Mouse (Mus musculus): ENCODE results near the gene Klf7. TPM values are rescaled to one million over a fixed set of nuclear protein-coding genes. Genes with fewer than 3 reads are reported as not detected.

The Klf7 gene
- total RNA-seq, 2 experiments from 2014 or later, result 7.6 to 12.6 TPM

DNA sequence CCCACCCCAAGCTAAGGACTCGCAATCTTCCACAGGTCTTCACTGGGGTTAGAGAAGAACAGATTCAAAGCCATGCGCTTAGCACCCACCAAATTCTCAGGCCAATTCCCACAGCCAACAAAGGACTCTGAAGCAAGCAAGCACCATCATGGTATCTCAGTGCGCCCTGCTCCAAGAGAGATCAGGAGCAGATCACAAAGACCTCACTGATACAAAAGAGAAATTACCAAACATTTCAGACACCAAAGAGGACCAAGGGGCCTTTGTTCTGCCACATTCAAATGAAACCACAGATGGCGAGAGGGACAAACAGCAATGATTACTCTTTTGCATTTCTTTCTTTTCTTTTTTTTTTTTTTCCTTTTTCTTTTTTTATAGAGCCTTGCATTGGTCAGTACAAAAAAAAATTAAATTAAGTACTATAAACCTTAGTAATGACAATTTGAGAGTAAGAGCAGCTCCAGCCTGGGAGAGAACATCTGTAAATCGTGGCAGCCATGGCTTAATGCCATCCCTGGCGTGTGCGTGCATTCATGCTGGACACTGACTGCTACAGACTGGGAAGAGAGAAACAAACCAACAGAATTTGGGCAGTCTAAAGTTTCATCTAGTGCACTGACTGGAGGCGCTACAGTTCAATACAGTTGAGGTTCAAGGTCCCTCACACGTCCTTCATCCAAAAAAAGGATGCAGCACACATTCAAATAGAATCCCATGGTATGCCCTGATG is 89.4 kb downstream of the Klf7 start:
- no peak for TF ChIP-seq CTCF (IDR thresholded peaks at IDR 0.05)
- Histone ChIP-seq H3K4me3 (no peak overlapping the region), H3K27ac (no peak overlapping the region)
- intact Hi-C loops (cut with DNase I), result no loop called here
- DNase-seq, result no peak

- Histone ChIP-seq H3K4me3 (no peak overlapping the region), H3K27ac (peak overlapping the region; percentile 84)
- intact Hi-C loops (cut with DNase I), result loop anchor here (2.0 kb wide), 1 partner anchor 99 kb away; no protein-coding TSS in a partner anchor
- DNase-seq, result no peak
- TF ChIP-seq CTCF (IDR thresholded peaks at IDR 0.05), result no peak
Measured at GRCm38 (mm10) chr1:64021986-64022385, 100.1 kb downstream of the Klf7 start.

DNA sequence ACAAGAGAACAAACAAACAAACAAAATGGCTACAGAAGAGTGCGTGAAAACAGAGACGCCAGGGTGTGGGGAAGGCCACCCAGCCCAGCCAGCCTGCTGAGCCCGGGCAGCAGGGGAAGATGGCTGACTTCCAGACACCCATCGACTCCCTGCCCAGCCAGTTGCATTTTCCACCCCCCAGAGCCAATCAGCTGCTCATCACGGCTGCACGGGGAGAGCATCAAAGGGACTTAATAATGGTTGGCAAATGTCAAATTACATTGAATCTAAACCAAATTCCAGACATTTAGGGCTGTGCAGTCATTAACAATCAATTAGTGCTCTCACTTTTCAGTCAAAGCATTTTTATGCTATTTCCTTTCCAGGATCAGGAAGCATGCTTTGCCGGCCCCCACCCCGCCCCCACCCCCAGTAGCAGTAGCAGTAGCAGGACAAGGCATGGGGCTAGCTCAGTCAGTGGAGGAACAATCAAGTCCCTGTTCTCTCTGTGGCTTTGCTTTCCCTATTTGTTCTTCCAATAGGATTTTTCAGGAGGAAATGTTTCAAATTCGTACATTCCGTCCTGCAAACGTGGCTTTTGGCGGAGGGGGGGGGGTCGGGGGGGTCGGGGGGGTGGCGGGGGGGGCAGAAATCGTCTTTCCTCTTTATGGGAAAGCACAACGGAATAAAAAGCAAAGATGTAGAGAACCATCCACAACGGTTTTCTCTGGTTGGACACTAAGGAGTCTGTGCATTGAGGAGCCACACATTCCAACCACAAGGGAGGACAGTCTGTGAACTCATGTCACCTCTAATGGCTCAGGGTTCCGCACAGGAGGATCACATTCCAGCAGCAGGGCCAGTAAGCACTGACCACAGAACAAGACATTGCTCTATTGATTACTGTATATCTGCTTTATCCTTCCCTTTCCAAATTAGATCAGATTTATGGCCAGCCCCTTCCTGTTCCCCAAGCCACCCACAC is 101.1 kb downstream of the Klf7 start:
- intact Hi-C loops (cut with DNase I), result loop anchor here (2.0 kb wide), 1 partner anchor 100 kb away; no protein-coding TSS in a partner anchor
- peak; percentile 37 for TF ChIP-seq CTCF (IDR thresholded peaks at IDR 0.05)
- H3K4me3 ChIP-seq, result peak overlapping the region; percentile 53
- peak overlapping the region; percentile 84 for H3K27ac ChIP-seq
- DNase-seq, result peak; percentile 56

- no peak for TF ChIP-seq CTCF (IDR thresholded peaks at IDR 0.05)
- H3K27ac ChIP-seq, result peak overlapping the region; percentile 84
- no peak for DNase-seq
- intact Hi-C loops (cut with DNase I), result loop anchor here (10.0 kb wide), 1 partner anchor 286 kb away; no protein-coding TSS in a partner anchor
- peak overlapping the region; percentile 56 for H3K4me3 ChIP-seq
Measured at GRCm38 (mm10) chr1:64019127-64019635, 102.9 kb downstream of the Klf7 start.

DNA sequence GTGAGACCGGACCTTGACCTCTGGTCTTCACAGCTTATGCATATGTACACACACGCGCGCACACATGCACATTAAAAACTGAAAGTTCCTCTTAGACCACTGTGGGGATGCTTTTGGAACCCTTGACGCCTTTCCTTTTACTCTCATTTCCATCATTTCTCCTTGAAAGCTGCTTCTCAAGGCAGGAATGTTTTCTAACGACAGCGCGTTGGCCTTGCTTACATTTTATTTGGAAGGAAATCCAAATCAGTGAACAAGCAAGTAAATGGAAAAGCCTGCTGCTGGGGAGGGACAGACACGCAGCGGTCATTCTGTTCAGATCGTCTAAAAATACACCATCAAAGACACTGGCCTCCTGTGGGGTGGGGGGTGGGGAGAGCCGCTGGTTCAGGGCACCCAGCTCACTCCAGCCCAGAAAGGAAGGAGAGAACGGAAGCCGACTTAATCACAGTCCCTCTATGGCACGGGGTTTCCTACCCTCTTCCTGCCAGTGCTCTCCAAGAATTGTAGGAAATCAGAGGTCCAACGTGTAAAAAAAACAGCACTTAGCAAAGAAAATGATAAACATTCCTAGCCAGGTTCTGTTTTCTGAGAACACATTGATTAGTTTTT is 103.5 kb downstream of the Klf7 start:
- intact Hi-C loops (cut with DNase I), result loop anchor here (10.0 kb wide), 1 partner anchor 286 kb away; no protein-coding TSS in a partner anchor
- H3K4me3 ChIP-seq, result peak overlapping the region; percentile 56
- peak overlapping the region; percentile 84 for H3K27ac ChIP-seq
- DNase-seq, result no peak
- TF ChIP-seq CTCF (IDR thresholded peaks at IDR 0.05), result no peak

DNA sequence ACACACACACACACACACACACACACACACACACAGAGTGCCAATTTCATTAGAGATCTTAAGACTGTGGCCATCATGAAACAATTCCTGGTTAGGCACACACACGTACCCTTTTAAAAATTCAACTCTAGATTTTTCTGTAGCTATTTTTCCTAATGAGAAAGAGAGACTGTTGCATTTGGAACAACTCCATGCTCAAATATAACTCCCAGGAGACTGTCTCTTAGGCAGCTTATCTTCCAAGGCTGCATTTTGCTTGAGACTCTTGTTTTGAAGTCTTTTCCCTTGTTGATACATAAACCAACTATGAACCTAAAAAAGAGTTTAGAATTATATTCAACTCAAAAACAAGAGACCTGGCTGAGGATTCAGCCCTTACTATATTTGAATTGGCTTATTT is 108.0 kb downstream of the Klf7 start:
- Histone ChIP-seq H3K4me3 (no peak overlapping the region), H3K27ac (no peak overlapping the region)
- TF ChIP-seq CTCF (IDR thresholded peaks at IDR 0.05), result no peak
- no peak for DNase-seq
- intact Hi-C loops (cut with DNase I), result loop anchor here (10.0 kb wide), 1 partner anchor 291 kb away; no protein-coding TSS in a partner anchor

DNA sequence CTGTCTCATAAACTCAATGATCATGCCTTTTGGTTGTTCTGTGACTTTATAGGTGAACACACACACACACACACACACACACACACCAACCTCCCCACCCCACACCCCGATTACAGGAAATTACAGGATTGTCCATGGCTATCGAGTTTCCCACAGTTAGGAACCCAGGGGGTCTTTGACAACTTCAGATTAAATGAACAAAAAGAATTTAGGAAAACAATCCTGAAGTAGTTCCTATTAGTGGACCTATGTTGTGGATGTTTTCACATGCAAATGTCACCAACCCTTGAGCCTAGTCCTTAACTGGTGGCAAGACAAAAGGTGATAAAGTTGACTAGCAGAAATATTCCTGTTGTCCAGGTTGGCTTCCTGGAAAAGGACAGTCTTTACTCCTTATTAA is 113.1 kb downstream of the Klf7 start:
- DNase-seq, result no peak
- intact Hi-C loops (cut with DNase I), result no loop called here
- TF ChIP-seq CTCF (IDR thresholded peaks at IDR 0.05), result no peak

DNA sequence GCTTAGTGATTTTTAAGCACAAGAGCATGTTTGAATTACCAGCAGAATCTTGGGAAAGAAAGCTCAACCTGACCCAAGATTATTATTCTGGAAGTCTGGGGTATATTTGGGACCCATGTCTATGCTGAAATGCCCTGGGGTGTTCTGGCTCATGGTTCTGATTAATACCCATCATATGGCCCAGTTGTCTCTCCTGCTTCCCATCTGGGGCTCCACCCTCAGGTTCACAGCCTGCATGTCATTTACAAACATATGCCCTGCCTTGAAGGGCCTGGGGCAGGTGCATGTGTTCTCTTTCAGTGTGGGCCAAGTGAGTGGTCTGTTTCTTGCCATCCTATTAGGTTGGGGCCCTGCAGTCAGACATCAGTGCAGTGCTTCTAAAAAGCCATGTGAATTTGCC is 114.1 kb downstream of the Klf7 start:
- intact Hi-C loops (cut with DNase I), result no loop called here
- DNase-seq, result no peak
- no peak overlapping the region for H3K27ac ChIP-seq
- TF ChIP-seq CTCF (IDR thresholded peaks at IDR 0.05), result no peak
- H3K4me3 ChIP-seq, result no peak overlapping the region

More for the DNA sequence above, 113.1 kb downstream of the Klf7 start:
- H3K27ac ChIP-seq, result no peak overlapping the region
- H3K4me3 ChIP-seq, result no peak overlapping the region

- TF ChIP-seq CTCF (IDR thresholded peaks at IDR 0.05), result no peak
- no peak overlapping the region for H3K4me3 ChIP-seq
- DNase-seq, result no peak
- H3K27ac ChIP-seq, result no peak overlapping the region
- intact Hi-C loops (cut with DNase I), result no loop called here
Measured at GRCm38 (mm10) chr1:64005194-64005593, 116.9 kb downstream of the Klf7 start.

DNA sequence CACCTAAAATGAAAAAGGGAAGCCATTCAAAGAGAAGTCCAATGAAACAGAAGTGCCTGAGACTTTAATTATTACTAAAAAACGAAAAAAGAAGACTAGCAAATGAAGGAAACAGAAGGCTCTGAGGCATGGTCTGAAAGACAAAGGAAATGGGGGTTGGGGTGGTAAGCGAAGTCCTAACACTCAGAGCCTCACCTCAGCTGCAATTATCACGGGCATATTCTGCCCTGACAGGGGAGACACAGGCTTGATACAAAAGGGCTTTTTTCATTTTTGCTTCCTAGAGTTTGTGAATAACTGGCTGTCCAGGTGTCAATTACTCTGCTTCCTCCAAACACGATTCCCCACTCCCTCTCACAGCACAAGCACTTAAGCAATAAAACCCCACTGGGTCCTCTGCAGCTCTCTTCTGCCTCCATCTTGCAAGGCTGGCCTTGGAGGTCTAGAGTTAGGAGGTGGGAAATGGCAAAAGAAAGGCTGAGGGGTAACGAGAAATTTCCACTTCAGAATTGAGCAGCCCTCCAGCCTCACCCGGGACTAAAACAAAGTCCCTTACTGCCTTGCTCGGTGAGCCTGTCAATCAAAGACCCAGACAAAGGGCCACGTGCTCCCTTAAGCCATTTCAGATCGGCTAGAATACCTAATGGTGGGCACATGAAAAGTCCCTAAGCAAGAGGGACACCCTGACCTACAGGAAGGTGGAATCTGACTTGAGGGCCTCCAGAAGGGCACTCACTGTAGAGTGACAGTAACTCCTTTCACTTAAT is 118.4 kb downstream of the Klf7 start:
- DNase-seq, result no peak
- TF ChIP-seq CTCF (IDR thresholded peaks at IDR 0.05), result no peak

GRCm38 (mm10) chr1:64002036-64002435 is 120.0 kb downstream of the Klf7 start:
- Histone ChIP-seq H3K4me3 (no peak overlapping the region), H3K27ac (no peak overlapping the region)
- TF ChIP-seq CTCF (IDR thresholded peaks at IDR 0.05), result no peak
- intact Hi-C loops (cut with DNase I), result no loop called here
- DNase-seq, result no peak

More for the DNA sequence above, 118.4 kb downstream of the Klf7 start:
- intact Hi-C loops (cut with DNase I), result no loop called here
- no peak overlapping the region for H3K27ac ChIP-seq
- H3K4me3 ChIP-seq, result no peak overlapping the region
